Mouse (Mus musculus): ENCODE results near the gene Robo2. TPM values are rescaled to one million over a fixed set of nuclear protein-coding genes. Genes with fewer than 3 reads are reported as not detected.

Robo2 gene
- polyA plus RNA-seq, 1 experiment from 2014 or later: 34.4 TPM

DNA sequence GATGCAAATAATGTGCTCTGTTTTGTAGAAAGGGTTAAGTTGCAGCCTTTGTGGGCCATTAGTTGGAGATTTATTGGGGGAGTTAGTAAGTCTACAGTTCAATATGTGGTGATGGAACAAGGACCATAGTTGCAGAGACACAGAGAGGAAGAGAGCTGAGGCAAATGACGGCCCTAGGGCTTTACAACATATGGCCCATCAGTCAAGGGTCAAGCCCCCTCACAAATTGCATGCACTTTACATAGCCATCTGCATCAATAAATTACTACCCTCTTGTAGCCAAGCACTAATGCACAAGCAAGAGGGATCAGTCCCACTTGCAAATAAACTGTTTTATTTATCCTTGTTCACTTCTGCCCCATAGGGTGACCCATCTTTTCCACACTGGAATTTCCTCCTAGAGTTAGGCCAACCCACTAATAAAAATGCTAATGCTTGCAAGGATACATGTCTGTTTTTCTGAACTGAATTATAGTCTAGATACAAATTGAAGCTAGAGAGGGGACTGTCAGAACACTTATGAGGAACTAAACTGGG is 194.7 kb downstream of the Robo2 start:
- ATAC-seq (ENCODE audit: insufficient read depth, low FRiP score, low TSS enrichment) (peak; percentile 84), DNase-seq (ENCODE audit: low spot score) (peak; percentile 40)
- no peak overlapping the region for H3K4me2 ChIP-seq (ENCODE audit: low read depth)
- H3K36me3 ChIP-seq (ENCODE audit: control insufficient read depth, insufficient read depth, low read length): no peaks in the 10 kb centered on the region
- no peaks in the 10 kb centered on the region for H3K9me3 ChIP-seq (ENCODE audit: control insufficient read depth, low read length)
- no peaks in the 10 kb centered on the region for H3K4me1 ChIP-seq (ENCODE audit: control insufficient read depth, insufficient read depth, low read length)
- H3K27me3 ChIP-seq (ENCODE audit: control insufficient read depth, insufficient read depth, low read length): no peaks in the 10 kb centered on the region
- no peak overlapping the region for H3K27ac ChIP-seq (ENCODE audit: low read depth, low read length)
- no peak overlapping the region for H3K4me3 ChIP-seq (ENCODE audit: low read depth, low read length)
- no peak overlapping the region for H3K9ac ChIP-seq (ENCODE audit: low read length)
- 8% methylated on average over 1 of the region's 1 CpGs for WGBS

DNA sequence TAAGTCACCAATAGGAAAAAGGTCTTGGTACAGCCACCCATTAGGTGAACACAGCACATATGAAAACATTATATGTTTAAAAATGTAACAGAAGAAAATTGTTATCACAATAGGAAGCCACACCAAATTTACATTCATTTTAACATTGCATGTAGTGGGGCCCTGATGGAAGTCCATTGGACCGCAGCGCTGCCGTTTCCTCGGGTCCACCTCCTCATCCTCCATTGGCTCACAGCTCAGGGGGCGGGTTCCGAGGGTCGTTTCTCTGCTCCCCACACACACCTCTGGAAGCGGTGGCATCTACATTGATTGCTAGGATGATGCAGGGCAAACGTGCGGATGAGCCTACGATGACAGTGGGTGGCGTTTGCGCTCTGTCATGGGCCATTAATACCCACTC is 195.8 kb downstream of the Robo2 start:
- no peak for ATAC-seq (ENCODE audit: insufficient read depth, low FRiP score, low TSS enrichment)
- DNase-seq (ENCODE audit: low spot score): no peak
- WGBS: 86% methylated on average over 13 of the region's 13 CpGs
- Histone ChIP-seq H3K4me2 (ENCODE audit: low read depth) (no peak overlapping the region), H3K27me3 (ENCODE audit: control insufficient read depth, insufficient read depth, low read length) (no peaks in the 10 kb centered on the region), H3K4me1 (ENCODE audit: control insufficient read depth, insufficient read depth, low read length) (no peaks in the 10 kb centered on the region), H3K9ac (ENCODE audit: low read length) (no peak overlapping the region), H3K4me3 (ENCODE audit: low read depth, low read length) (no peak overlapping the region), H3K27ac (ENCODE audit: low read depth, low read length) (no peak overlapping the region), H3K9me3 (ENCODE audit: control insufficient read depth, low read length) (no peaks in the 10 kb centered on the region), H3K36me3 (ENCODE audit: control insufficient read depth, insufficient read depth, low read length) (no peaks in the 10 kb centered on the region)

DNA sequence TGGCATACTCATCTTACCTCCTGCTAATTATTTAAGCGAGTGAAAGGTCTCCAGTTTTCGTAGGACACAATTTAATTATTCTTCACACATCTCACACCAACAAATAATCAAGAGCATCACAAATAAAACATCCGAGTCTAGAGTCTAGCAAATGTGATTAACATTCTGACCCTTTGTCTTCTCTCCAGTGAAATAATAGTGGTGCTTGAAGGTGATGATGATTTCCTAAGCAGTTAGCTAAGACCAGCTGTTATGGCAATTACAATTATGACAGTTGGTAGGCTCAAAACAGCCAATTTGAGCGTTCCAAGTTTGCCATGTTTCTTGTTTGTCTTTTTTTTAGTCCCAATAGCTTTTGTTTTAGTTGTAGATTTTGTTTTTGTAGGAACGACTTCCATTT is 210.9 kb downstream of the Robo2 start:
- ATAC-seq (ENCODE audit: insufficient read depth, low FRiP score, low TSS enrichment): no peak
- Histone ChIP-seq H3K9ac (ENCODE audit: low read length) (no peak overlapping the region), H3K27ac (ENCODE audit: low read depth, low read length) (no peak overlapping the region), H3K9me3 (ENCODE audit: control insufficient read depth, low read length) (no peaks in the 10 kb centered on the region), H3K36me3 (ENCODE audit: control insufficient read depth, insufficient read depth, low read length) (no peaks in the 10 kb centered on the region), H3K4me2 (ENCODE audit: low read depth) (no peak overlapping the region), H3K4me3 (ENCODE audit: low read depth, low read length) (no peak overlapping the region), H3K4me1 (ENCODE audit: control insufficient read depth, insufficient read depth, low read length) (no peaks in the 10 kb centered on the region), H3K27me3 (ENCODE audit: control insufficient read depth, insufficient read depth, low read length) (no peaks in the 10 kb centered on the region)
- no peak for DNase-seq (ENCODE audit: low spot score)
- 82% methylated on average over 5 of the region's 5 CpGs for WGBS

DNA sequence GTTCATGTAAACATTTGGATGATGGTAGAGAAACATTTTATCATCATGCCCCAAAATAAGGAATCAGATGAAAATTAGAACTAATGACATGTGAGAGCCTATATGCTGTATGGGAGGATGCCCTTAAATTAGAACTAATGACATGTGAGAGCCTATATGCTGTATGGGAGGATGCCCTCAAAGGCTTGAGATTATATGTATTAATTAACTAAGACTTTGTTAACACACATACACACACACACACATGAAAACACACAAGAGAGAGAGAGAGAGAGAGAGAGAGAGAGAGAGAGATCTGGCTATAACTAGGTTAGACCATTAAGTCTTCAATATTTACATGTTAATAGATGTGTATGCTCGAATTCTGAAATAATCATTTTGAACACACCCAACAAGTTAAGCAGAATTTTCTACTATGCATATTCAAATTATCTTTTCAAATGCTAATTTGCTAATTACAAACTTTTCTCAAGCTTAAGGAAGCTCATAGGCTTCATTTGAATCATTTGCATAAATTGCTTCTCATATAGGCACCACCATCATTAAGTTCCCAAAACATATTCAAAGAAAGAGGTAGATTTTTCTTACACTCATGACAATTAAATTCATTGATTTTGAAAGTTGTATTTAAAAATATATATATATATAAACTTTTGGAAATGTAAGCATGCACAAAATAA is 211.5 kb downstream of the Robo2 start:
- DNase-seq (ENCODE audit: low spot score) (no peak), ATAC-seq (ENCODE audit: insufficient read depth, low FRiP score, low TSS enrichment) (no peak)
- H3K4me1 ChIP-seq (ENCODE audit: control insufficient read depth, insufficient read depth, low read length): no peaks in the 10 kb centered on the region
- no peak overlapping the region for H3K9ac ChIP-seq (ENCODE audit: low read length)
- H3K4me2 ChIP-seq (ENCODE audit: low read depth): no peak overlapping the region
- no peaks in the 10 kb centered on the region for H3K27me3 ChIP-seq (ENCODE audit: control insufficient read depth, insufficient read depth, low read length)
- no peak overlapping the region for H3K27ac ChIP-seq (ENCODE audit: low read depth, low read length)
- H3K9me3 ChIP-seq (ENCODE audit: control insufficient read depth, low read length): no peaks in the 10 kb centered on the region
- 88% methylated on average over 1 of the region's 1 CpGs for WGBS
- no peak overlapping the region for H3K4me3 ChIP-seq (ENCODE audit: low read depth, low read length)
- no peaks in the 10 kb centered on the region for H3K36me3 ChIP-seq (ENCODE audit: control insufficient read depth, insufficient read depth, low read length)

DNA sequence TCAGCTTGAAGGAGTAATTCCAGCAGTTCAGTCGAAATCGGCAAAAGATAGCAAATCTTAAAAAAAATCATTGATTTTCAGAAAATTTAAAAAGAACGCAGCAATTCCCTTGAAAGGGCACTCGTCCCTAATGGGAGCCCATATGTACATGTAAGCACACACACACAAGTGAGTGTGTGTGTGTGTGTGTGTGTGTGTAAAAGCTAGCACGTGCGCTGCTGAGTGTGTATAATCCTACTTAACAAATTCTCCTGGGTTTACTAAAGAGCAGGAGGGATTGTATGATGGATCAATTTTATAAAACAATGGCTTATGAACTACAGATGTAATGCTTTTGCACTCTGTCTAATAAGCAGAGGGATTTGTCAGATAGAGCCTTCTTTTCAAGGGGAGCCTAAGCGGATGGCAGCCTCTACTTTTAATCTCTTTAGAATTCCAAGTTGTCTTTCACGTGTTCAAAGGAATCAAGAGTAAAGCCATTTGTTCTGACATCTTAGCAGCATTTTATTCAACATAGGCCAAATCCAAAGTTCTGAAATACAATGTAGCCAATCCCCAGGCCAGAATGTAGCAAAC is 218.6 kb downstream of the Robo2 start:
- Histone ChIP-seq H3K4me2 (ENCODE audit: low read depth) (no peak overlapping the region), H3K9me3 (ENCODE audit: control insufficient read depth, low read length) (no peaks in the 10 kb centered on the region), H3K27ac (ENCODE audit: low read depth, low read length) (no peak overlapping the region), H3K36me3 (ENCODE audit: control insufficient read depth, insufficient read depth, low read length) (no peaks in the 10 kb centered on the region), H3K9ac (ENCODE audit: low read length) (no peak overlapping the region), H3K4me3 (ENCODE audit: low read depth, low read length) (no peak overlapping the region), H3K4me1 (ENCODE audit: control insufficient read depth, insufficient read depth, low read length) (no peaks in the 10 kb centered on the region), H3K27me3 (ENCODE audit: control insufficient read depth, insufficient read depth, low read length) (no peaks in the 10 kb centered on the region)
- DNase-seq (ENCODE audit: low spot score) (no peak), ATAC-seq (ENCODE audit: insufficient read depth, low FRiP score, low TSS enrichment) (no peak)
- WGBS: 84% methylated on average over 8 of the region's 8 CpGs

DNA sequence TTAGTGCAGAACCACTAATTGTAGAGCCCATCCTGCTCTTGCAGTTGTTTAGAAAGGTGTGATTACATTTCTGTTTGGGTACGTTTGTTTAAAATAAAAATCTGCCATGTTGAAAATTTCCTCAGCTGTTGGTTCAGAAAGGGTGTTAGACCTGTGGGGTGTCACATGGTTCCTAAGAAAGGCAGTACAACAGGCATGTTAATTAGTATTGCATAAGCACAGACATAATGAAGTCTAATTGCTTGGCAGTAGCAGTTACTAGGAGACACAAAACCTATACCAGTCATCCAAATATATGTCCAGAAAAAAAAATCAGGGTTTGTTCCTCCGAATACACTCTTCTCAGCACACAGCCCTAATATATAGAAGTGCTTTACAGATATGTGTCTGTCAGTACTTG is 220.0 kb downstream of the Robo2 start:
- no peaks in the 10 kb centered on the region for H3K9me3 ChIP-seq (ENCODE audit: control insufficient read depth, low read length)
- no peaks in the 10 kb centered on the region for H3K36me3 ChIP-seq (ENCODE audit: control insufficient read depth, insufficient read depth, low read length)
- no peak overlapping the region for H3K4me2 ChIP-seq (ENCODE audit: low read depth)
- H3K27me3 ChIP-seq (ENCODE audit: control insufficient read depth, insufficient read depth, low read length): no peaks in the 10 kb centered on the region
- no peak overlapping the region for H3K27ac ChIP-seq (ENCODE audit: low read depth, low read length)
- ATAC-seq (ENCODE audit: insufficient read depth, low FRiP score, low TSS enrichment) (no peak), DNase-seq (ENCODE audit: low spot score) (no peak)
- no peak overlapping the region for H3K4me3 ChIP-seq (ENCODE audit: low read depth, low read length)
- H3K4me1 ChIP-seq (ENCODE audit: control insufficient read depth, insufficient read depth, low read length): no peaks in the 10 kb centered on the region
- no peak overlapping the region for H3K9ac ChIP-seq (ENCODE audit: low read length)
- WGBS: 92% methylated on average over 2 of the region's 2 CpGs

DNA sequence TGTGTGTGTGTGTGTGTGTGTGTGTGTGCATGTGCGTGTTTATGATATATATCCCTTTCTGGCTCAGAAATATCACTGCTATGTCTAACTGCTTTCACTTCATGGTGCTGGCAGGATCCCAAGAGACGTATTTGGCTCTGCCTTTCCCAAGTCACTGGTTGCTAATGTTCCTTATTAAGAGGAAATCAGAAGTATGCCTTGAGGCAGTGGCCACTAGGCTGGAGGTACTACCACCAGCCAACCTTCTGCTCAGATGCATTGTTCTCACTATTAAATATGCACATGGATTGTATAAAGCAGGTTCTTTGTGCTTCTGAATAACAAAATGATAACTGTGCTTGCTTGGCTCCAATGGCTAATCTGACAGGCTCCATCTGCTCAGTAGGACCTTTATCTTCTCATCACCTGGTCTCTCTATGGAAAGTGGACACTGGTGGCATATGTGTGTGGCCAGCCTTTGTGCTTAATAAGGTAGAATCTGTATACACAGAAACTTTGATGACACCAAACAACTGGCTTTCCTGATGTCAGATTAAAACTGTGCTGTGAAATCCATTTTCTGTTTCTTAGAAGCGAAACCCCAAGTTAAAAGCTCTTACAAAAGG is 229.0 kb downstream of the Robo2 start:
- Histone ChIP-seq H3K4me2 (ENCODE audit: low read depth) (no peak overlapping the region), H3K27ac (ENCODE audit: low read depth, low read length) (no peak overlapping the region), H3K36me3 (ENCODE audit: control insufficient read depth, insufficient read depth, low read length) (no peaks in the 10 kb centered on the region), H3K4me1 (ENCODE audit: control insufficient read depth, insufficient read depth, low read length) (no peaks in the 10 kb centered on the region), H3K27me3 (ENCODE audit: control insufficient read depth, insufficient read depth, low read length) (no peaks in the 10 kb centered on the region), H3K9me3 (ENCODE audit: control insufficient read depth, low read length) (no peaks in the 10 kb centered on the region), H3K4me3 (ENCODE audit: low read depth, low read length) (no peak overlapping the region), H3K9ac (ENCODE audit: low read length) (no peak overlapping the region)
- ATAC-seq (ENCODE audit: insufficient read depth, low FRiP score, low TSS enrichment) (peak; percentile 48; the same call in 1 of the 2 replicates), DNase-seq (ENCODE audit: low spot score) (no peak)
- 74% methylated on average over 3 of the region's 3 CpGs for whole genome bisulfite sequencing

DNA sequence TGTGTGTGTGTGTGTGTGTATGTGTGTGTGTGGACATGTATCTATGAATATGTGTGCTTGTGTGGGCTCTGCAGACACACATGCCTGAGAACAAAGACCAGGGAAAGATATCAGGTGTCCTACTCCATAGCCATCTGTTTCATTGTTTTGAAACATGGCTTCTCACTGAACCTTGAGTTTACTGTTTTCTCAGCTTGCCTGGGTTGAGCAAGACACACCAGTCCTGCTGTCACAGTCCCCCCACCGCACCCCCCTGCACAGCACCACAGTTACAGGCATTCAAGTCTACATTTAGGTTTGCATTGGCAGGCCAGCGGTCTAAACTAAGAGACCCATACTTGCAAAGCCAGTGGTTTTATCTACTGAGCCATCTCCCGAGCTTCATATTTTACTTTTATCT is 239.0 kb downstream of the Robo2 start:
- Histone ChIP-seq H3K27me3 (ENCODE audit: control insufficient read depth, insufficient read depth, low read length) (no peaks in the 10 kb centered on the region), H3K4me1 (ENCODE audit: control insufficient read depth, insufficient read depth, low read length) (no peaks in the 10 kb centered on the region), H3K36me3 (ENCODE audit: control insufficient read depth, insufficient read depth, low read length) (no peaks in the 10 kb centered on the region), H3K27ac (ENCODE audit: low read depth, low read length) (no peak overlapping the region), H3K9ac (ENCODE audit: low read length) (no peak overlapping the region), H3K9me3 (ENCODE audit: control insufficient read depth, low read length) (no peaks in the 10 kb centered on the region), H3K4me3 (ENCODE audit: low read depth, low read length) (no peak overlapping the region), H3K4me2 (ENCODE audit: low read depth) (no peak overlapping the region)
- 73% methylated on average over 3 of the region's 3 CpGs for WGBS
- ATAC-seq (ENCODE audit: insufficient read depth, low FRiP score, low TSS enrichment): no peak
- DNase-seq (ENCODE audit: low spot score): no peak

DNA sequence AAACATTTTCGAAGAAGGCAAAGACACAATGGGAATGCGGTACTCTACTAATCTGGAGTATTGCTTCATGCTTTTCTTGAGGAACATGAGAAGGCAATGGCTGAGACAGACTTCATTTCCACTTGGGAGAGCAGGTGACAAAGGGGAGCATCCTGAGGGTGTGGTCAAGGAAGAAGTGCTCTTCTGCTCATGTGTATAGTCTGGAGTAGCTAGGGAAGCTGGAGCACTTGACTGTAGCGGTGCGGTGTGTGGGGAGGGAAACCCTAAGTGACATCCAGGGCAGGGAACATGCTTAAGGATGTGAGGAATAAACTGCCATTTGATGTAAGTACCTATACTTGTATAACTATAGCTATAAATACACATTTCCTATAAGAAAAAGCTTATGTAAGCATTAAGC is 242.0 kb downstream of the Robo2 start:
- 93% methylated on average over 4 of the region's 4 CpGs for WGBS
- Histone ChIP-seq H3K4me1 (ENCODE audit: control insufficient read depth, insufficient read depth, low read length) (no peaks in the 10 kb centered on the region), H3K4me3 (ENCODE audit: low read depth, low read length) (no peak overlapping the region), H3K36me3 (ENCODE audit: control insufficient read depth, insufficient read depth, low read length) (no peaks in the 10 kb centered on the region), H3K27ac (ENCODE audit: low read depth, low read length) (no peak overlapping the region), H3K4me2 (ENCODE audit: low read depth) (no peak overlapping the region), H3K27me3 (ENCODE audit: control insufficient read depth, insufficient read depth, low read length) (no peaks in the 10 kb centered on the region), H3K9me3 (ENCODE audit: control insufficient read depth, low read length) (no peaks in the 10 kb centered on the region), H3K9ac (ENCODE audit: low read length) (no peak overlapping the region)
- DNase-seq (ENCODE audit: low spot score) (no peak), ATAC-seq (ENCODE audit: insufficient read depth, low FRiP score, low TSS enrichment) (no peak)

All from neural tube, embryonic 11.5 days (tissue).